Mouse (Mus musculus) erythroblast, embryonic 14.5 days (primary cell): ENCODE results near the gene Ube2d2b.

Source experiments
- GATA1 ChIP-seq: IDR thresholded peaks from 2 replicates; pipeline ENCODE4 v1.6.1; 2012; ENCODE audit warnings: low read length, inconsistent platforms, mixed read lengths
- TAL1 ChIP-seq: IDR thresholded peaks from 3 replicates; pipeline ENCODE4 v1.6.1; 2012; ENCODE audit warnings: low read length, inconsistent platforms, mixed read lengths

GRCm38 (mm10) chr5:107858963-107859362 is 29.1 kb downstream of the Ube2d2b start:
- TF ChIP-seq GATA1: no peak
- TF ChIP-seq TAL1: no peak
